Mouse (Mus musculus) liver, embryonic 14.5 days (tissue): ENCODE data around the gene Lrrd1.

Experiments used
- CTCF ChIP-seq: IDR thresholded peaks from 2 replicates; pipeline ENCODE4 v1.5.1; 2016; ENCODE audit warnings: antibody characterized with exemption, low read depth, control low read depth
- EP300 ChIP-seq: IDR thresholded peaks from 2 replicates; pipeline ENCODE4 v1.6.1; 2016; ENCODE audit warnings: antibody characterized with exemption, low read depth

DNA sequence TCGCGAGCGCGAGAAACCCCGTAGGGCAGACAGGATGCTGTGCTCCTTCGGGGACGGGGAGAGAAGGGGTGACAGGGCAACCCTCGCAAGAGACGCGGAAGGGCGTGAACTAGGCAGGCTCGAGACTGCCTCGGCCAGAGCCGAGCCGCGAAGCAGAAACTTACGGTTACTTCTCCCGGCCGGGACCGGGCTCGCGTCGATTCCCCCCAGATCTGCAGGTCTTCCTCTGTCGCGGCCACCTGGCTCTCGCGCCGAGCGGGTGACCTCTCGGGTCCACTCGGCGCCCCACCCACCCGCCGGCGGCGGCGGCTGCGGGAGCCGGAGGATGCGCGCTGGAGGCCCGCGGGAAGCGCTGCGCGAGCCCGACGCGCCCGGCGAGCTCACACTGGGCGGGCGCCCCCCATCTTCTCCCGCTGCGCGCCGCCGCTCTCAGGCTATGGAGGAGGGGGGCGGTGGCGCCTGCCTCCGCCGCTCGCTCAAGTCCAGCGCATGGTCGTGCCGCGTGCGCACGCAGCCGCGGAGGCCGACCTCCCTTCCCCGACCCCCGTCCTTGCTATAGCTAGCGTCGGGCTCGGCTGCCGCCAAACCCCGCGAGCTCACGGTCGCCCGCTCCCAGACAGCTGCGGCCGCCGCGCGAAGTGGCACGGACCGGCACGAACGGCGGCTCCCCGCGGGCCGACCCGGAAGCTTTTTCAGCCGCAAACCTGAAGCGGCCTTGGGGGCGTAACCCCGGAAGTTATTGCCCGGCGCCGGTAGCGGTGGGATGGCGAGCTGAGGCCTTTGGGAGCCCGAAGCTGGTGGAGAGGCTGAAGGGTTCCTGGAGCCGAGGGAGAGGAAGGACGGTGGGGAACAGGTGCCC, 42.3 kb upstream of the Lrrd1 start, which contains the start of the genes Ankib1 and Krit1:
- no peak for TF ChIP-seq CTCF
- no peak for TF ChIP-seq EP300
